Mouse (Mus musculus): Measurements from ENCODE around the gene Ripor2. TPM values are rescaled to one million over a fixed set of nuclear protein-coding genes. Genes with fewer than 3 reads are reported as not detected.

Ripor2 gene
- polyA plus RNA-seq, 1 experiment = 34.3 TPM

- Histone ChIP-seq H3K4me1 (replicated peaks; ENCODE audit: control insufficient read depth, insufficient read depth, low read length) (peaks cover 12% of the 10 kb centered on the region), H3K36me3 (ENCODE audit: control insufficient read depth, insufficient read depth, low read length) (no peaks in the 10 kb centered on the region), H3K27me3 (ENCODE audit: control insufficient read depth, insufficient read depth, low read length) (no peaks in the 10 kb centered on the region), H3K4me3 (ENCODE audit: control insufficient read depth, insufficient read depth, low read length) (no peak overlapping the region), H3K27ac (ENCODE audit: control insufficient read depth, insufficient read depth, low read length) (peak overlapping the region; percentile 25; the same call in 1 of the 2 replicates)
- 19% methylated on average over 8 of the region's 8 CpGs for WGBS
- no peak for DNase-seq
- no peak for TF ChIP-seq CTCF (IDR thresholded peaks at IDR 0.05; ENCODE audit: borderline replicate concordance, control insufficient read depth, extremely low read depth, insufficient read depth, low read length, poor library complexity)
- no peak for TF ChIP-seq POLR2A (IDR thresholded peaks at IDR 0.05; ENCODE audit: control insufficient read depth, extremely low read depth, insufficient read depth, low read length, poor library complexity)
Observed at GRCm38 (mm10) chr13:24778706-24779380, 196.9 kb downstream of the Ripor2 start.

- 46% methylated on average over 5 of the region's 5 CpGs for WGBS
Observed at GRCm38 (mm10) chr13:24781916-24782315, 199.9 kb downstream of the Ripor2 start.

More at GRCm38 (mm10) chr13:24781916-24782315, 199.9 kb downstream of the Ripor2 start:
- TF ChIP-seq POLR2A (IDR thresholded peaks at IDR 0.05; ENCODE audit: control insufficient read depth, extremely low read depth, insufficient read depth, low read length, poor library complexity) = no peak
- no peak for TF ChIP-seq CTCF (IDR thresholded peaks at IDR 0.05; ENCODE audit: borderline replicate concordance, control insufficient read depth, extremely low read depth, insufficient read depth, low read length, poor library complexity)
- DNase-seq = no peak
- Histone ChIP-seq H3K27ac (ENCODE audit: control insufficient read depth, insufficient read depth, low read length) (no peak overlapping the region), H3K27me3 (ENCODE audit: control insufficient read depth, insufficient read depth, low read length) (no peaks in the 10 kb centered on the region), H3K36me3 (ENCODE audit: control insufficient read depth, insufficient read depth, low read length) (no peaks in the 10 kb centered on the region), H3K4me1 (replicated peaks; ENCODE audit: control insufficient read depth, insufficient read depth, low read length) (peaks cover 23% of the 10 kb centered on the region), H3K4me3 (ENCODE audit: control insufficient read depth, insufficient read depth, low read length) (no peak overlapping the region)

Other genes starting within 250 kb of the Ripor2 start
- not detected in 2 replicates for gene Armh2, start 159.0 kb downstream of the Ripor2 start, polyA plus RNA-seq (2012; rRNA removed)
- gene Gmnn, start 179.7 kb downstream of the Ripor2 start, polyA plus RNA-seq (2012; rRNA removed) = 10.6 and 11.9 TPM in 2 replicates
- gene BC005537, start 219.5 kb downstream of the Ripor2 start, polyA plus RNA-seq (2012; rRNA removed) = 48.8 and 53.7 TPM in 2 replicates
- 49.8 and 51.5 TPM in 2 replicates for gene Acot13, start 249.4 kb downstream of the Ripor2 start, polyA plus RNA-seq (2012; rRNA removed)
- gene Tdp2, start 249.5 kb downstream of the Ripor2 start, polyA plus RNA-seq (2012; rRNA removed) = 40.3 and 42.4 TPM in 2 replicates